Mouse (Mus musculus) stomach, postnatal 0 days (tissue): ENCODE measurements around the gene Xdh.

Experiments
- CTCF ChIP-seq: IDR thresholded peaks from 2 replicates; pipeline ENCODE4 v1.5.1; 2016; ENCODE audit warnings: antibody characterized with exemption, low read depth, mild to moderate bottlenecking, moderate library complexity
- EP300 ChIP-seq: optimal IDR thresholded peaks from 2 replicates; pipeline ENCODE3; 2016; ENCODE audit warnings: antibody characterized with exemption

DNA sequence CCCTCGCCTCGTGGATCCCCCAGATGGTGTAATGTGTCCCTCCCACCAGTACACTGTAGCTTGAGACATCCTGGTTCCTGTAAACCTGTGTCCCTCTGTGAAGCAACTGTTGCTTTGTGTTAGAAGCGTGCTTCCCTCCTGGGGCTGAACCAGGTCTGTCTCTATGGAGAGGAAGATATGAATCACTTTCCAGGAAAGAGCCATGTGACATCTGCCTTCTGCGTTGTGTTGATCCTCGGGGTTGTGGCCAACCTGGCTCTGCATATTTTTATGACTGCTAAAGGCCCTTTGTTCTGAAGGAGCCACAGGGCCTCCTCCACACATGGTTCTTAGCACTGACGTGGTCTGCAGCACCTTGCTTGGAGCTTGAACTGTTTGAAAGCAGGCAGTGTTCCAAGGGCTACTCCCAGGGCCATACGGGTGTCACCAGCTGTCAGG, 31.0 kb downstream of the Xdh start:
- TF ChIP-seq CTCF (no peak), EP300 (no peak)
